36 mouse cellular contexts compared by ENCODE assay signal in the genomic region with DNA sequence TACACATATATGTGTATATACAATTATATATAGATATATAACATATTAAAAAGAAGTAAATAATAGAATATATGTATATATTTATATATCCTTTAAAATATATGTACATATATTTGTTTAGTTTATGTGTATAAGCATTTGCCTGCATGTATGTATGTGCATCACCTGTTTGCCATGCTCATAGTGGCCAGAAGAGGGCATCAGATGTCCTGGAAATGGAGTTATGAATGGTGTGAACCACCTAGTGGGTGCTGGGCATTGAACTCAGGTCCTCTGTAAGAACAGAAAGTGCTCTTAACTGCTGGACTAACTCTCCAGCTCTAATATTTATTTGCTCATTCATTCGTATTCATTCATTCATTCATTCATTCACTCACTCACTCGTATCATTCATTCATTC. TPM values are rescaled to one million over a fixed set of nuclear protein-coding genes. Genes with fewer than 3 reads are reported as not detected.
DNase-seq lines count a peak whose midpoint lies in the region; ATAC-seq and TF ChIP-seq lines count a peak whose summit lies in the region.
"Had no signal": no experiment of that assay in that cellular context is flagged by ENCODE, and none has a peak within 500 bp of the region (broad histone marks: within the 10 kb centered on the region; RNA-seq: fewer than 3 reads in every experiment).

No protein-coding gene starts in this region.

- no peak for TF ChIP-seq CTCF in liver, postnatal 0 days (IDR thresholded peaks at IDR 0.05; ENCODE audit: low read depth)

- H3K27me3 ChIP-seq in hindbrain, embryonic 12.5 days = peaks cover 24% of the 10 kb centered on the region
- H3K27me3 ChIP-seq in liver, postnatal 0 days (ENCODE audit: insufficient read depth, low read length) = 0 out of 2 replicates have a peak, but pooled peaks cover 15% of the 10 kb centered on the region

- no peak overlapping the region for H3K4me3 ChIP-seq in hindbrain, embryonic 12.5 days
- no peak overlapping the region for H3K4me3 ChIP-seq in liver, postnatal 0 days (ENCODE audit: low read depth, low read length)
- H3K4me3 ChIP-seq: embryonic facial prominence, embryonic 10.5 days; embryonic facial prominence, embryonic 13.5 days; erythroblast, embryonic 14.5 days; forebrain, embryonic 12.5 days; forebrain, embryonic 15.5 days; heart, embryonic 12.5 days; heart, embryonic 15.5 days; hindbrain, embryonic 15.5 days had no signal

- peaks cover 22% of the 10 kb centered on the region for H3K4me1 ChIP-seq in hindbrain, embryonic 12.5 days
- H3K4me1 ChIP-seq in liver, postnatal 0 days (ENCODE audit: insufficient read depth) = no peaks in the 10 kb centered on the region

- no peak overlapping the region for H3K4me2 ChIP-seq in hindbrain, embryonic 12.5 days (replicated peaks)
- no peak overlapping the region for H3K4me2 ChIP-seq in liver, postnatal 0 days (ENCODE audit: low read depth, low read length)
- H3K4me2 ChIP-seq: embryonic facial prominence, embryonic 13.5 days; forebrain, embryonic 12.5 days; forebrain, embryonic 15.5 days; heart, embryonic 12.5 days; heart, embryonic 15.5 days; hindbrain, embryonic 15.5 days had no signal

- H3K9ac ChIP-seq in hindbrain, embryonic 12.5 days = no peak overlapping the region
- H3K9ac ChIP-seq in liver, postnatal 0 days (replicated peaks) = no peak overlapping the region
- H3K9ac ChIP-seq: embryonic facial prominence, embryonic 13.5 days; forebrain, embryonic 12.5 days; forebrain, embryonic 15.5 days; heart, embryonic 12.5 days; heart, embryonic 15.5 days; hindbrain, embryonic 15.5 days had no signal

- no peaks in the 10 kb centered on the region for H3K9me3 ChIP-seq in hindbrain, embryonic 12.5 days (replicated peaks)
- no peaks in the 10 kb centered on the region for H3K9me3 ChIP-seq in liver, postnatal 0 days (ENCODE audit: low read length)
- H3K9me3 ChIP-seq: embryonic facial prominence, embryonic 10.5 days; embryonic facial prominence, embryonic 13.5 days; forebrain, embryonic 12.5 days; forebrain, embryonic 15.5 days; heart, embryonic 12.5 days; heart, embryonic 15.5 days; hindbrain, embryonic 15.5 days had no signal

- no peaks in the 10 kb centered on the region for H3K36me3 ChIP-seq in hindbrain, embryonic 12.5 days
- no peaks in the 10 kb centered on the region for H3K36me3 ChIP-seq in liver, postnatal 0 days (replicated peaks; ENCODE audit: insufficient read depth, low read length)
- H3K36me3 ChIP-seq: embryonic facial prominence, embryonic 10.5 days; embryonic facial prominence, embryonic 13.5 days; forebrain, embryonic 12.5 days; forebrain, embryonic 15.5 days; heart, embryonic 12.5 days; heart, embryonic 15.5 days; hindbrain, embryonic 15.5 days had no signal

- WGBS in hindbrain, embryonic 12.5 days = 73% methylated on average over 2 of the region's 2 CpGs
- WGBS in liver, postnatal 0 days (ENCODE audit: insufficient replicate concordance) = 71% methylated on average over 2 of the region's 2 CpGs

- H3K27ac ChIP-seq in hindbrain, embryonic 12.5 days = no peak overlapping the region
- no peak overlapping the region for H3K27ac ChIP-seq in liver, postnatal 0 days (ENCODE audit: low read depth)
- H3K27ac ChIP-seq: embryonic facial prominence, embryonic 10.5 days; embryonic facial prominence, embryonic 13.5 days; forebrain, embryonic 12.5 days; forebrain, embryonic 15.5 days; heart, embryonic 15.5 days; hindbrain, embryonic 15.5 days had no signal

- intact Hi-C loops in heart, postnatal 10 days (cut with DNase I) = no loop called here

- peak; percentile 56 for DNase-seq in heart, adult 11 months
- DNase-seq in heart, postnatal 10 days = no peak
- peak; percentile 42 for DNase-seq in ES-CJ7 (ENCODE audit: low read depth, low spot score)
- DNase-seq in ZHBTc4 (ENCODE audit: low read depth, low spot score) = peak; percentile 40
- DNase-seq in liver, postnatal 0 days = no peak
- DNase-seq: adrenal gland, adult 8-10 months; adrenal gland, postnatal 25 days; B cell, adult 2 months; cerebellum, adult 11-12 months; cerebellum, adult 8-10 months; cerebellum, postnatal 10 days; cerebellum, postnatal 36 days; embryo, embryonic 11 days; gastrocnemius, postnatal 14 days; heart, adult 18-20 months; heart, postnatal 14 days; heart, postnatal 4 days had no signal

- no peak for ATAC-seq in hindbrain, embryonic 12.5 days (ENCODE audit: low FRiP score)
- ATAC-seq in liver, postnatal 0 days = no peak
- ATAC-seq: activated CD4-positive, CD25-positive, alpha-beta regulatory T cell, adult 4 months; forebrain, embryonic 15.5 days; intestine, postnatal 0 days; Patski had no signal

- TF ChIP-seq EP300 in liver, postnatal 0 days (IDR thresholded peaks at IDR 0.05; ENCODE audit: low read depth) = no peak

RNA-seq across cellular contexts. Expression of a gene that starts 15.6 kb away (rescaled TPM):
- total RNA-seq in heart, postnatal 10 days (2021) = not detected
- not detected in 2 replicates for polyA plus RNA-seq in hindbrain, embryonic 12.5 days (2016; fragmentation: Nextera tagmentation; extraction: Ambion mirVana)
- not detected in 2 replicates for polyA plus RNA-seq in liver, postnatal 0 days (2015; fragmentation: Nextera tagmentation; extraction: Ambion mirVana)
- total RNA-seq: adrenal gland, postnatal 25 days; CH12.LX; ES-E14; gastrocnemius, postnatal 14 days; gastrocnemius, postnatal 4 days; heart, adult 18-20 months; heart, postnatal 14 days; heart, postnatal 4 days had no signal
- polyA plus RNA-seq: activated CD4-positive, CD25-positive, alpha-beta regulatory T cell, adult 4 months; brain, embryonic 14.5 days; cortical plate, adult 2 months; embryonic facial prominence, embryonic 10.5 days; embryonic facial prominence, embryonic 13.5 days; erythroblast, embryonic 14.5 days; forebrain, embryonic 12.5 days; forebrain, embryonic 15.5 days; heart, embryonic 12.5 days; heart, embryonic 15.5 days; hindbrain, embryonic 11.5 days; hindbrain, embryonic 15.5 days; intestine, embryonic 14.5 days; intestine, postnatal 0 days; Patski had no signal

RNA-seq across cellular contexts. Expression of a gene that starts 35.5 kb away (rescaled TPM):
- total RNA-seq in heart, postnatal 10 days (2021) = not detected
- 0.26 TPM in 1 of 2 replicates, not detected in the other for polyA plus RNA-seq in hindbrain, embryonic 12.5 days (2016; fragmentation: Nextera tagmentation; extraction: Ambion mirVana)
- not detected in 2 replicates for polyA plus RNA-seq in liver, postnatal 0 days (2015; fragmentation: Nextera tagmentation; extraction: Ambion mirVana)
- total RNA-seq: adrenal gland, adult 8-10 months; adrenal gland, postnatal 25 days; CH12.LX; ES-E14; gastrocnemius, postnatal 14 days; gastrocnemius, postnatal 4 days; heart, adult 18-20 months; heart, postnatal 14 days; heart, postnatal 4 days had no signal
- polyA plus RNA-seq: activated CD4-positive, CD25-positive, alpha-beta regulatory T cell, adult 4 months; brain, embryonic 14.5 days; embryonic facial prominence, embryonic 10.5 days; embryonic facial prominence, embryonic 13.5 days; forebrain, embryonic 12.5 days; forebrain, embryonic 15.5 days; heart, embryonic 12.5 days; heart, embryonic 15.5 days; hindbrain, embryonic 11.5 days; hindbrain, embryonic 15.5 days; intestine, embryonic 14.5 days; intestine, postnatal 0 days; Patski had no signal

Comparison
In these comparisons a context has a peak if more than half of its experiments do, and no peak if none do; other contexts are left out.
1. DNase-seq: peak in heart, adult 11 months (single experiment), ES-CJ7 (single experiment) and ZHBTc4 (single experiment); none in heart, postnatal 10 days (0 of 2) and liver, postnatal 0 days (single experiment).